Mouse (Mus musculus) G1E (cell line): ENCODE measurements around the gene Cenps.

Experiments used
- CTCF ChIP-seq: IDR thresholded peaks from 2 replicates; pipeline ENCODE4 v1.5.1; 2012; ENCODE audit warnings: low read depth, low read length, inconsistent platforms, mixed read lengths
- GATA1 ChIP-seq: IDR thresholded peaks from 2 replicates; pipeline ENCODE4 v1.6.1; 2012; ENCODE audit warnings: borderline replicate concordance, low read length, inconsistent platforms, mixed read lengths

DNA sequence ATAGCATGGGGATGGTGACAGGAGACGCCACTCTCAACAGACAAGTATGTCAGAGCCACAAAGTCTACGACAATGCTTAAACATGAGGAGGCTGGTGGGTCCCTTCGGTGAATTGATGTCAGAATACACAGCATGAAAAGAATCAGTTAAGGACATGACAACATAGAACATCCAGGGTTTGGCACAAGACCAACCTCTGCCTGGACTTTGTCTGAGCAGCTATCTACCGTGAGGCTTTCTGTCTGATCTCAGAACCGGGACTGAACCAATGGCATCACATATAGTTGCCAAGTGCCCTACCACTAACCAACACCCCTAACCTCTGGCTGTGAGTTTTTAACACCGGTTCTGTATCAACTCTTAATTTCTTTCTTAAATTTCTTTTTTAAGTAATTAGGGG, 39.2 kb upstream of the Cenps start:
- TF ChIP-seq CTCF (no peak), GATA1 (no peak)
